In genomic region chr10:20018406-20018805, GRCm38 (mm10) we compare ENCODE assay signal across 12 mouse cellular contexts.
DNase-seq lines count a peak whose midpoint lies in the region; TF ChIP-seq lines count a peak whose summit lies in the region.
"Had no signal": no experiment of that assay in that cellular context is flagged by ENCODE, and none has a peak within 500 bp of the region (broad histone marks: within the 10 kb centered on the region; RNA-seq: fewer than 3 reads in every experiment).

No protein-coding gene starts in this region.

- peak; percentile 19 to 32 for DNase-seq in layer of hippocampus, adult 2 months (ENCODE audit: low spot score in 2 of 2)
- DNase-seq in layer of hippocampus, postnatal 10 days (ENCODE audit: low spot score in 2 of 2) = no peak
- peak; percentile 76 to 83 for DNase-seq in cerebellum, adult 18-20 months
- peak; percentile 75 to 83 for DNase-seq in cerebellum, postnatal 14 days
- peak; percentile 25 for DNase-seq in left cerebral cortex, postnatal 4 days
- no peak for DNase-seq in embryo, embryonic 9.5 days (ENCODE audit: extremely low spot score)
- no peak for DNase-seq in B cell, adult 2 months
- DNase-seq: kidney, postnatal 14 days; lung, postnatal 10 days; thymus, postnatal 36 days had no signal

- TF ChIP-seq CTCF in layer of hippocampus, adult 2 months (conservative IDR thresholded peaks at IDR 0.05) = no peak

- H3K27ac ChIP-seq in layer of hippocampus, adult 2 months = peak overlapping the region; percentile 21
- H3K27ac ChIP-seq: embryonic facial prominence, embryonic 13.5 days; hindbrain, embryonic 12.5 days had no signal

- intact Hi-C loops in left cerebral cortex, postnatal 4 days (cut with DNase I) = no loop called here

- peak overlapping the region; percentile 26; the same call in 1 of the 2 replicates for H3K4me3 ChIP-seq in layer of hippocampus, adult 2 months
- H3K4me3 ChIP-seq: embryonic facial prominence, embryonic 13.5 days; hindbrain, embryonic 12.5 days had no signal

Comparison
In these comparisons a context has a peak if more than half of its experiments do, and no peak if none do; other contexts are left out.
1. DNase-seq: peak in layer of hippocampus, adult 2 months (2 of 2), cerebellum, adult 18-20 months (2 of 2), cerebellum, postnatal 14 days (2 of 2) and left cerebral cortex, postnatal 4 days (single experiment); none in layer of hippocampus, postnatal 10 days (0 of 2), embryo, embryonic 9.5 days (single experiment) and B cell, adult 2 months (0 of 2).